Mouse (Mus musculus) R1 (cell line): ENCODE measurements around the gene Obsl1.

Source experiments
- DNase-seq: peaks from one replicate; pipeline ENCODE4 v3.0.0-alpha.2; 2018; ENCODE audit warnings: low read depth, low spot score

Obsl1 gene

GRCm38 (mm10) chr1:75487405-75488161 lies 18.7 kb downstream of the Obsl1 start:
- peak; percentile 93 for DNase-seq

- DNase-seq: no peak
Measured at GRCm38 (mm10) chr1:75487040-75487404, 19.2 kb downstream of the Obsl1 start.

GRCm38 (mm10) chr1:75486561-75486960 lies 19.7 kb downstream of the Obsl1 start:
- DNase-seq: no peak

- DNase-seq: peak; percentile 82
Measured at GRCm38 (mm10) chr1:75480735-75481134, 25.5 kb downstream of the Obsl1 start.

- no peak for DNase-seq
Measured at GRCm38 (mm10) chr1:75480036-75480435, 26.2 kb downstream of the Obsl1 start.

- no peak for DNase-seq
Measured at GRCm38 (mm10) chr1:75479635-75479989, 26.6 kb downstream of the Obsl1 start.

- peak; percentile 99 for DNase-seq
Measured at GRCm38 (mm10) chr1:75478916-75479634, 27.2 kb downstream of the Obsl1 start, which contains the start of the genes Chpf and Tmem198. Chpf (minus strand) TSS chr1:75479307. Tmem198 (plus strand) TSS chr1:75479532.

GRCm38 (mm10) chr1:75478497-75478896 lies 27.8 kb downstream of the Obsl1 start:
- no peak for DNase-seq

- no peak for DNase-seq
Measured at GRCm38 (mm10) chr1:75477966-75478290, 28.3 kb downstream of the Obsl1 start.

GRCm38 (mm10) chr1:75477264-75477965 lies 28.8 kb downstream of the Obsl1 start:
- peak; percentile 78 for DNase-seq

- DNase-seq: no peak
Measured at GRCm38 (mm10) chr1:75476441-75476840, 29.8 kb downstream of the Obsl1 start.

- DNase-seq: no peak
Measured at GRCm38 (mm10) chr1:75469287-75469825, 36.9 kb downstream of the Obsl1 start.

- DNase-seq: peak; percentile 78
Measured at GRCm38 (mm10) chr1:75467215-75467927, 38.9 kb downstream of the Obsl1 start.

- DNase-seq: no peak
Measured at GRCm38 (mm10) chr1:75463652-75464204, 42.5 kb downstream of the Obsl1 start.

GRCm38 (mm10) chr1:75462636-75463035 lies 43.6 kb downstream of the Obsl1 start:
- no peak for DNase-seq

GRCm38 (mm10) chr1:75460297-75460696 lies 46.0 kb downstream of the Obsl1 start:
- DNase-seq: no peak

GRCm38 (mm10) chr1:75458789-75459684 lies 47.2 kb downstream of the Obsl1 start:
- DNase-seq: no peak

GRCm38 (mm10) chr1:75458025-75458788 lies 48.0 kb downstream of the Obsl1 start:
- DNase-seq: no peak

- no peak for DNase-seq
Measured at GRCm38 (mm10) chr1:75457710-75458024, 48.6 kb downstream of the Obsl1 start.
